Mouse (Mus musculus) adrenal gland, postnatal 4 days (tissue): ENCODE results near the gene Gadl1. TPM values are rescaled to one million over a fixed set of nuclear protein-coding genes. Genes with fewer than 3 reads are reported as not detected.

Experiments
- DNase-seq, 2 experiments: peaks; one replicate each; pipeline ENCODE4 v3.0.0; 2021 to 2022; ENCODE audit warnings: low spot score in 2 of 2, mixed read lengths in 2 of 2
- total RNA-seq, 2 experiments: library from RNA; stranded (reverse); gene quantifications; 2 replicates each; pipeline ENCODE4 v1.2.3; 2021

Gadl1 gene
- total RNA-seq, 2 experiments from 2014 or later, result 0.45 to 0.82 TPM

DNA sequence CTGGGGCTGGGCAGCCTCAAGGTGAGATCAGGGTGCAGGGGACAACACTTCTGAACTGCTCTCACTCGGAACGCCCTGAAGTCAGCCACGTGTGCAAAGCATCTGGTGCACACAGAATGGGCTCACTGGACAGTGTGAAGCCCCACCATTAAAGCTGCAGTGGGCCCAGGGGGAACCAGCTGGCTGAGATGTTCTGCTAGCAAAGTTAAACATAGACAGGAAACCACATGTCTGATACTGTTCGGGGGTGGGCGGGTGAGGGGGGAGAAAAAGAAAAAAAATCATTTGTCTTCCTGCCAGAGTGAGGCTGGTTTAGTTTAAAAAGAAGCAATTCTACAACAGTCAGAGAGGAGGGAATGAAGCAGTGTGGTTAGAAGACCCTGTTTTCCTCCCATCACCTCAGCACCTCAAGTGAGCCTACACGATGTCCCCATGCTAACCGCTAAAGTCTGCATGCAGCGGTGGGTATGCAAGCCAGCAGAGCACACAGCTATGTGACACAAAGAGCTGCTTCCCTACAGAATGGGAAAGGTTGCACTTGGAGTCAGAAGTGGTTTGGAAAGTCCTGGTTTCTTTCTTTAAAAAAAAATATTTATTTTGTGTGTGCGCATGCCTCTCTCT, 213.8 kb downstream of the Gadl1 start:
- DNase-seq, result no peak
